Mouse (Mus musculus) limb, embryonic 10.5 days (tissue): ENCODE data around the gene Ttyh1. TPM values are rescaled to one million over a fixed set of nuclear protein-coding genes. Genes with fewer than 3 reads are reported as not detected.

Source experiments
- DNase-seq: peaks from one replicate; pipeline ENCODE4 v3.0.0-alpha.2; 2017; ENCODE audit warnings: low spot score
- H3K27ac ChIP-seq: fragments of 300-500 bp; sonication (generic); 2 replicates; pipeline ENCODE4 v1.5.1; 2016; ENCODE audit warnings: mild to moderate bottlenecking
- H3K27me3 ChIP-seq: fragments of 300-500 bp; sonication (generic); 2 replicates; pipeline ENCODE4 v1.6.1; 2016; ENCODE audit warnings: low read depth, mild to moderate bottlenecking; ENCODE audit not compliant: poor library complexity, severe bottlenecking
- H3K36me3 ChIP-seq: fragments of 300-500 bp; sonication (generic); 2 replicates; pipeline ENCODE4 v1.6.1; 2016; ENCODE audit warnings: mild to moderate bottlenecking, moderate library complexity
- H3K4me1 ChIP-seq: fragments of 300-500 bp; sonication (generic); 2 replicates; pipeline ENCODE4 v1.6.1; 2016
- H3K4me3 ChIP-seq: fragments of 300-500 bp; sonication (generic); 2 replicates; pipeline ENCODE4 v1.5.1; 2016; ENCODE audit warnings: mild to moderate bottlenecking, moderate library complexity
- H3K9me3 ChIP-seq: fragments of 300-500 bp; sonication (generic); replicated peaks from 2 replicates; pipeline ENCODE4 v1.6.1; 2016; ENCODE audit warnings: mild to moderate bottlenecking
- WGBS: fragments of 180-500 bp; shearing (Covaris S2); methylation state at CpG from one replicate; pipeline ENCODE4 v1.1.7; 2016; 5-methylcytosine and 5-hydroxymethylcytosine counted together
- polyA plus RNA-seq: library from polyadenylated mRNA; unstranded; fragments of >200 nt; fragmentation: Nextera tagmentation; extraction: Ambion mirVana; gene quantifications from 2 replicates; pipeline ENCODE4 v1.2.1, GENCODE M21; 2016

Ttyh1 gene
- 0.79 and 1.2 TPM in 2 replicates for polyA plus RNA-seq

DNA sequence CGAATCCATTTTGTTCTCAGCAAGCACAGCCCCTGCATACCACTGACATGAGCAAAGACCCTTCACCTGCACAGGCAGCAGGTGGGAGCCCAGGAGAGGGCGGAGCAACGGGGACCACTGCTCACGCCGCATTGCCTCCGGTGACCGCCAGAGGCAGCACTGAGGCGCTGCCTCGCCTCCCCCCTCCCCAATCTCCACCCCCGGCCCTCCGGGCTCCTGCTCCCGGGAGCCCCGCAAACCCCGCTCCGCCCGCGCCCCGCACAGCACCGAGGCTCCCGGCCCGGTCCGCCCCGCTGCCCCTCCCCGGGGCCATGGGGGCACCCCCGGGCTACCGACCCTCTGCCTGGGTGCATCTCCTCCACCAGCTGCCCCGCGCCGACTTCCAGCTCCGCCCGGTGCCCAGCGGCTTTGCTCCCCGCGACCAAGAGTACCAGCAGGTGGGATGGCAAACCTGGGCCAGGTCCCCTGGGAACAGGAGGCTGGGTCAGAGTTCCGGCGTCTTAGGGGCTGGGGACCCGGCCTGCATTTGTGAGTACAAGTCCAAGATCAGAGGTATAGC is at the start of gene Ttyh1:
Gene Ttyh1, plus strand, starts transcription at position 65 of the 559 bp plus-strand sequence.
- H3K27ac ChIP-seq: 0 out of 2 replicates have a peak within 1 kb of the TSS, but pooled peaks have one; percentile 9
- no peaks in the 10 kb centered on the region for H3K36me3 ChIP-seq
- H3K4me3 ChIP-seq: peak within 1 kb of the TSS; percentile 53
- no peaks in the 10 kb centered on the region for H3K9me3 ChIP-seq
- peaks cover 10% of the 10 kb centered on the region for H3K4me1 ChIP-seq
- DNase-seq: peak; percentile 66
- peaks cover 53% of the 10 kb centered on the region for H3K27me3 ChIP-seq
- 2% methylated on average over 35 of the region's 37 CpGs for WGBS

DNA sequence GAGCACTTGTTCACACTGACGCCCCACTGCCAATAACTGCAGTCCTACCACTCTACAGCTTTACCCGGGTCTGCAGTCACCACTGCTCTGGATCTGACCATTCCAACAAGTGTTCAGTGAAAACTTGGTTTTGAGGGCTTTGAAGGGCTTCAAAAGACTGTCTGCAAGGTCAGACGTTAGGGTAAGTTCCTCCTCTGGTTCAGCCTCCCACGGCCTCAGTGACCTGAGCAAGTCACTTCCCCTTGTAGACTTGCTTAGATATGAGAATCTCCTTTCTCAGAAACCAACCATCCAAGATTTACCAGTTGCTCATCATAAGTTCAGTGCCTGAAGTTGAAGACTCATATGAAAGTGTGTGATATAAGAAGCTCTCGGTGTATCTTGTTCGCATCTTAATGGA is 48.1 kb upstream of the Ttyh1 start:
- 94% methylated on average over 6 of the region's 6 CpGs for WGBS
- no peak overlapping the region for H3K27ac ChIP-seq

DNA sequence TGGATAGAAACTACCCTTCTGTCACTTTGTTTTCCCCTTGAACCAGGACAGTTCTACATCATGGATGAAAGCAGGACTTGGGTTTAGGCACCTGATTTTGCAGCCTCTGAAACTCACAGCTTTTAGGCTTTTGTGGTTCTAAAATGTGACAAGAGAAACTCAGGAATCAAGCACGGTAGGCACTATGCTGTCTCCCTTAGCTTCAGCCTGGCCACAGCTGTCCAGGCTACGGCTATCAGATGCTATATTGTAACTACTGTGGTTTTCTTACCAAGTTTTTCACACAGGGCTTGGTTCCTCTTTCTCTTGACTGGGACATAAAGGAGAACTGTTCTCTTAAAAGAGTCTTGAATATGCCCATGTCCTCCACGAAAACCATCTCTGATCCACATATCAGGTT is 46.1 kb upstream of the Ttyh1 start:
- WGBS: 84% methylated on average over 3 of the region's 3 CpGs
- Histone ChIP-seq H3K4me1 (no peaks in the 10 kb centered on the region), H3K9me3 (no peaks in the 10 kb centered on the region), H3K27me3 (no peaks in the 10 kb centered on the region), H3K4me3 (no peak overlapping the region), H3K27ac (no peak overlapping the region), H3K36me3 (no peaks in the 10 kb centered on the region)
- no peak for DNase-seq

More for the DNA sequence above, 48.1 kb upstream of the Ttyh1 start:
- Histone ChIP-seq H3K9me3 (no peaks in the 10 kb centered on the region), H3K4me1 (no peaks in the 10 kb centered on the region), H3K4me3 (no peak overlapping the region), H3K27me3 (no peaks in the 10 kb centered on the region), H3K36me3 (no peaks in the 10 kb centered on the region)
- DNase-seq: no peak

DNA sequence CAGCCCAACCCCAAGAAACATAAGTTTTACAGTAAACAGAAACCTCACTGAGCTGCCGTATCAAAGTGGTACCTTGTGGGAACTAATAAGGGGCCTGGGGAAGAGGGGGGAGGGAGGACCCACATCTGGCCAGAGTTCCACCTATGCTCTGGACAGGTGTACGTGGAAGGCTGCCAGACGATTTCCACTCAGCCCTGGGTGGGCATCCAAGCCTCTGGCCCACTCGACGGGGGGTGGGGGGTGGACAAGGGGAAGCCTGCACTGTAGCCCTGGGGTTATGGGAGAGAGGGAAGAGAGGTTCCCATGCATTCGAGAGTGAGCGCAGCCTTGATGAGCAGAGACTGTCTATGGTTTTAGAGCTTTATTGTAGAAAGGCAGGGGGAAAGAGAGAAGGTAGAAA is 39.7 kb upstream of the Ttyh1 start:
- DNase-seq: no peak
- no peaks in the 10 kb centered on the region for H3K4me1 ChIP-seq
- H3K9me3 ChIP-seq: no peaks in the 10 kb centered on the region
- WGBS: 82% methylated on average over 7 of the region's 7 CpGs
- H3K27ac ChIP-seq: no peak overlapping the region
- H3K4me3 ChIP-seq: no peak overlapping the region
- no peaks in the 10 kb centered on the region for H3K36me3 ChIP-seq
- no peaks in the 10 kb centered on the region for H3K27me3 ChIP-seq

DNA sequence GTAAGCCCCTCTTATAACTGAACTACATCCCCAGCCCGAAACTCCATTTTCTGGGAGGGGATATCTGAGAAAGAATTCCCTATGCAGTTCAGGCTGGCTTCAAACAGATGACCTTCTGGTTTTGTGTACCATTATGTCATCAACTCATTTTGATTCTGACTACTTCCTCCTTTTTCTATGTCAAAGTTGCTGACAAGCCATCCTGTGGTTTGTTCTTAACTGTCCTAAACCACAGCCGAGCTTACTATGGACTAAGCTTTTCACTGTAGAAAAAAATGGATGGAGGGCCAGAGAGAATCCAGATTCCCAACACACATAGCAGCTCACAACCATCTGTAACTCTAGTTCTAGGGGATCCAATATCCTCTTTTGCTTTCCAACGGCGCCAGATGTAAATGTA is 38.7 kb upstream of the Ttyh1 start:
- Histone ChIP-seq H3K9me3 (no peaks in the 10 kb centered on the region), H3K4me3 (no peak overlapping the region), H3K27ac (no peak overlapping the region), H3K36me3 (no peaks in the 10 kb centered on the region), H3K27me3 (no peaks in the 10 kb centered on the region), H3K4me1 (no peaks in the 10 kb centered on the region)
- no peak for DNase-seq
- 90% methylated on average over 4 of the region's 4 CpGs for WGBS

DNA sequence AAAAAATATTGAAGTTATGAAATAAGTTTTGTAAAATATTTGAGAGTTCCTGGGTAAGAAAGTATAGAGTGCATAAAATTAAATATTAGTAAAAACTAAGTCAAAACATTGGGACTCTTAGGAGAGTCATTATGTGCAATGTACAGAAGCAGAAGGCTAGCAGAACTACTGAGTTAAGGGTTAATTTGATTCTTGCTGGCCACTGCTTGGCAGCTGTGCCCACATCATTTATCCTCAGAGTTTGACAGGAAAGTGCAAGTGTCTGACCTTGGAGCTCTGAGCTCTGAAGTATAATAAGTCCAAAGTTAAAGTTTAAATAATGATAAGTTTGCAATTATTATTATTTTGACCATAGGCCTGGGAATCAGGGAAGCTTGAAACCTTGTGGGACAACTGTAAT is 37.5 kb upstream of the Ttyh1 start:
- DNase-seq: no peak
- H3K36me3 ChIP-seq: no peaks in the 10 kb centered on the region
- no peaks in the 10 kb centered on the region for H3K9me3 ChIP-seq

DNA sequence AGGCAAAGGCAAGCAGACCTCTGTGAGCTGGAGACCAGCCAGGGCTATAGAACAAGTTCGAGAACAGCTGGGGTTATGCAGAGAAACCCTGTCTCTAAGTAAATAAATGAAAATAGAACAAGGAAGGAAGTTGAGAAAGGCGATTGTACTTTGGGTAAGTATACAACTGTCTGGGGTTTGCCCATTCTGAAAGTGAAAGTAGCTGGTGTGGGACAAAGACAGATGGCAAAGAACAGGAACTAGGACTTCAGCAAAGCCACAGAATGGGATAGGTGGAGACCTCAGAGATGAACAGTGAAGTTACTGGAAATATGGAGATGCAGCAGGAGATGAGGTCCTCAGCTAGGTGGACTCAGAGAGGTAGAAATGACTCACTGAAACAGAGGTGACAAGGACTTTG is 36.4 kb upstream of the Ttyh1 start:
- 53% methylated on average over 2 of the region's 2 CpGs for WGBS
- DNase-seq: no peak

More for the DNA sequence above, 37.5 kb upstream of the Ttyh1 start:
- Histone ChIP-seq H3K4me3 (no peak overlapping the region), H3K4me1 (no peaks in the 10 kb centered on the region), H3K27ac (no peak overlapping the region), H3K27me3 (no peaks in the 10 kb centered on the region)

DNA sequence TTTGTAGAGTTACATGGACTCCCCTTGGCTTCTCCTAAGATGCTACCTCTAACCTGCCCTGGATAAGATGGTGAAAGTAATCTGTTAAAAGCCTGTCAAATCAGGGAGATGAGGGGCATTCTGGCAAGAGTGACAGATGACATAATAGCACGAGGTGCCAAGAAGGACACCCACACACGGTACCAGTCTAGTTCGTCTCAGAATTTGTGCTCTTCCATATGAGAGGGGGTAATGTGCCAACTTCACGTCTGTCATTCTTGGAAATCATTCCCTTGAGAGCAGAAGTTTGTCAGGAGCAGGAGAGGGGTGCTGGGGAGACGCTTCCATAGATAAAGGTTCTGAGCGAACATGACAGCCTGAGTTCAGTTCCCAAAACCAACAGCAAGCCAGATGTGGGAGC is 35.0 kb upstream of the Ttyh1 start:
- Histone ChIP-seq H3K27ac (no peak overlapping the region), H3K9me3 (no peaks in the 10 kb centered on the region), H3K4me3 (no peak overlapping the region), H3K27me3 (no peaks in the 10 kb centered on the region), H3K4me1 (no peaks in the 10 kb centered on the region), H3K36me3 (no peaks in the 10 kb centered on the region)
- DNase-seq: no peak
- WGBS: 78% methylated on average over 6 of the region's 6 CpGs

More for the DNA sequence above, 36.4 kb upstream of the Ttyh1 start:
- Histone ChIP-seq H3K36me3 (no peaks in the 10 kb centered on the region), H3K27me3 (no peaks in the 10 kb centered on the region), H3K4me3 (no peak overlapping the region), H3K27ac (no peak overlapping the region), H3K4me1 (no peaks in the 10 kb centered on the region), H3K9me3 (no peaks in the 10 kb centered on the region)

DNA sequence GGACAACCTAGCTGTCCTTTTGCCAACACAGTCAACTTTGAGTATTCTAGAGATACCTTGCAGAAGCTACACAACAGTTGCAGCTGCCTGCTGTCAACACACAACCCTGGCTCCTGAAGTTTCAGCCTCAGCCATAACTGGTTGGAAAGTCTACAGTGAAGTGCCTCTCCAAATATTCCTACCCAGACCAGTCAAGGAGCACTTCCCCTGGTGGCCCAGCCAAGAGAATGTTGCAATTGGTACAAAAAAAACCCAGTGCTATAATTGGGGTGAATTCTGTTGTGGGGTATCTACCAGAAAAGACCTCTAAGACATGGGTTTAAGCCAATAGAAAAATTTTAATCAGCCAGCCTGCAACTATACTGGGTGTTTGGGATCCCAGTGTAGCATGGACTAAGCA is 33.6 kb upstream of the Ttyh1 start:
- H3K9me3 ChIP-seq: no peaks in the 10 kb centered on the region
- no peak overlapping the region for H3K27ac ChIP-seq
- H3K36me3 ChIP-seq: no peaks in the 10 kb centered on the region
- H3K27me3 ChIP-seq: no peaks in the 10 kb centered on the region
- no peak overlapping the region for H3K4me3 ChIP-seq
- no peaks in the 10 kb centered on the region for H3K4me1 ChIP-seq
- DNase-seq: no peak

DNA sequence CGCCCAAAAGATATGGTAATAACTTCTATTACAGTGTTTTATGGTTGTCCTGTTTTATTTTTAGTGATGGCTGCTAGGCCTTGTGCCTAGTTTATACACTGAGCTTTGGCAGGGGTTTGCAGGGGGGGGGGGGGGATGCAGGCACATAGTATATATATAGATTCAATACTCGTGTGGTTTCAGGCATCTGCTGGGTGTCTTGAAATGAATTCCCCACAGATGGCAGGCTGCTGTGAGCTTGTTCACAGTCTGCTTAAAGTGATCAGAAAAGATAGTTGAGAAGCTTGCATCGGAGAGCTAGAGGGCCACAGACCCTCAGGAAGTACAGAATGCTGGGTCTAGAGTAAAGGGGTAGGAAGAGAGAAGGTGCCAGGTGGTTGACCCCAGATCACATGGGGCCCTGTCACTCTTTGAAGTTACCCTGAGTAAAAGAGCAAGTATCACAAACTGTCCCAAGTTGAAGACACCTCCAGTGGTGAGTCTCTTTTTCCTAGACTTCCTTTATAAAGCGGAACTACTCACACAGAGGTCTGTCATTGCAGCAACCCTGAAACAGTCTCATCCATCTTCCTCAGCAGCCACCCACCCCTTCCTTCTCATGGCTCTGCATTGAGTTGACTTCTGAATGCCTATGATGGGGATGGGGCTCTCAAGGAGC is 31.8 kb upstream of the Ttyh1 start:
- DNase-seq: no peak
- no peaks in the 10 kb centered on the region for H3K36me3 ChIP-seq
- no peak overlapping the region for H3K4me3 ChIP-seq
- H3K27me3 ChIP-seq: no peaks in the 10 kb centered on the region
- H3K9me3 ChIP-seq: no peaks in the 10 kb centered on the region
- H3K4me1 ChIP-seq: no peaks in the 10 kb centered on the region
- 82% methylated on average over 4 of the region's 4 CpGs for WGBS
- no peak overlapping the region for H3K27ac ChIP-seq

DNA sequence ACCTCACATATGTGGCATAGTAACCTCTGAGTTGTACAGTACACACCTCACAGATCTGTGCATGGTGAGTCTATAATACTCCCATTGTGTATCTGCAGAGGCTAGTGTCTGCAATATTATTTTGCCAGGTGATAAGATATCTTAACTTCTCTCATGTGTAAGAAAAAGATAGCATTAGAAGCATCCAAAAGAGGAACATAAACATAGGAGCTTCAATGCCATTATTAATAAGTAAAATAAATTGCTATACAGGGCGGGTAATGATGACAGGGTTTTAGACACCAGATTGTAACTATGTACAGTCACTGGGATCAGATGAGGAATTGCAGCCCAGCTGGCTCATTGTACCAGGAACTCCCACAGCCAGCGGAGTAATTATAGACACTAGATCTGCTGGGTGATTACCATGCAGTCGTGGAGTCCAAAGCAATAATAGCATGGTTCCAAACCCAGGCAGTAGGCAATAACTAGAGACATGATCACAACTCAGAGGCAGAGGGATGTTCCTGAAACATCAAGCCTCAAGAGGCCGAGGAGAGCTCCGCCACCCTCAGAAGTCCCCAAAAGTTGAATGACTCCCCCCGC is 31.2 kb upstream of the Ttyh1 start:
- no peaks in the 10 kb centered on the region for H3K27me3 ChIP-seq
- no peaks in the 10 kb centered on the region for H3K36me3 ChIP-seq
- no peaks in the 10 kb centered on the region for H3K9me3 ChIP-seq
- H3K27ac ChIP-seq: no peak overlapping the region
- H3K4me3 ChIP-seq: no peak overlapping the region
- no peak for DNase-seq
- WGBS: 83% methylated on average over 6 of the region's 6 CpGs
- H3K4me1 ChIP-seq: no peaks in the 10 kb centered on the region

DNA sequence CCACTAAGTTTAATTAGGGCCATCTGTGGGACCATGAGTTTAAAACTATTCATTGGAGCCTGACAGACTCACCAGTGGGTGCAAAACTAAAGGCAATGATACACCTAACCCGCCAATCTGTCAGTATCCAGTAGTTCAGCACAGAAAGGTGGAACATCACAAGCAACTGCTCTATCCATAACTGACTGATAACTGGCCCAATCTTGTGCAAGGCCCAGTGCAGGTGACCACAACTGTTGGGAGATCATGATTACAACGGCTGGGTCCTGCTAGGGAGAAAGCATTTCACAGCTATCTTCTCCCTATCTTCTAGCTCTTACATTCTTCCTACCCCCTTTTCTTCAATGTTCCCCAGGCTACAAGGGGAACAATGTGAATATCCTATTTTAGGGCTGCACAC is 30.5 kb upstream of the Ttyh1 start:
- Histone ChIP-seq H3K9me3 (no peaks in the 10 kb centered on the region), H3K36me3 (no peaks in the 10 kb centered on the region), H3K27me3 (no peaks in the 10 kb centered on the region), H3K27ac (no peak overlapping the region), H3K4me1 (no peaks in the 10 kb centered on the region), H3K4me3 (no peak overlapping the region)
- WGBS: 94% methylated on average over 2 of the region's 2 CpGs
- DNase-seq: no peak

DNA sequence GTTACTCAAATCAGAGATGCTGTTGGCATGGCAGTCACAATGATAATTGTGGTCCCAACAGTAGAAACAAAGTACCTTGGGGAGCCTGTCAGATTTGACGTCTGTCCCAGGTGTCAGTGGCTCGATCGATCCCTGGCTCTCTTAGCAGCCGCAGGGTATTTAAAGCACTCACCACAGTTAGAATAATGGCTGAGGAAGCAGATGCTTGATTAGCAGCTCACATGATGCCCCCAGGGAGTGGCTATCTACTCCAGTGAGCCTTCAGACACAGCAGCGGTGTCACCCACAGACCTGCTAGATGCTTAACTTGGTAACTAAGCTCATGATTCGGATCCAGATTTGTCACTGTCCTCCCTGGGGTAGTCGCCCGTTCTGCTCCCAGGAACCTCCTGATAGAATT is 28.0 kb upstream of the Ttyh1 start:
- no peak overlapping the region for H3K27ac ChIP-seq
- H3K9me3 ChIP-seq: no peaks in the 10 kb centered on the region
- H3K4me3 ChIP-seq: no peak overlapping the region
- no peaks in the 10 kb centered on the region for H3K4me1 ChIP-seq
- no peak for DNase-seq
- WGBS: 52% methylated on average over 8 of the region's 8 CpGs
- H3K27me3 ChIP-seq: no peaks in the 10 kb centered on the region
- no peaks in the 10 kb centered on the region for H3K36me3 ChIP-seq
